Mouse (Mus musculus) erythroblast, embryonic 14.5 days (primary cell): Measurements from ENCODE around the gene Milr1. TPM values are rescaled to one million over a fixed set of nuclear protein-coding genes. Genes with fewer than 3 reads are reported as not detected.
"Not testable (repeated sequence)": the region's sequence is repeated elsewhere in the genome, so short reads cannot be mapped to it uniquely, and the experiment has no call there.

Experiments used
- H3K27me3 ChIP-seq: 2 replicates; pipeline ENCODE4 v1.6.1; 2012; ENCODE audit warnings: inconsistent platforms; ENCODE audit not compliant: control insufficient read depth
- H3K36me3 ChIP-seq: 2 replicates; pipeline ENCODE4 v1.6.1; 2012; ENCODE audit warnings: mild to moderate bottlenecking, inconsistent platforms; ENCODE audit not compliant: control insufficient read depth
- H3K4me1 ChIP-seq: 2 replicates; pipeline ENCODE4 v1.6.1; 2012; ENCODE audit warnings: inconsistent platforms; ENCODE audit not compliant: control insufficient read depth
- H3K4me3 ChIP-seq: replicated peaks from 2 replicates; pipeline ENCODE3; 2012; ENCODE audit warnings: moderate library complexity, mild to moderate bottlenecking, inconsistent platforms
- H3K9me3 ChIP-seq: 2 replicates; pipeline ENCODE4 v1.6.1; 2012; ENCODE audit warnings: low read length, inconsistent platforms, mixed read lengths; ENCODE audit not compliant: control insufficient read depth
- GATA1 ChIP-seq: IDR thresholded peaks from 2 replicates; pipeline ENCODE4 v1.6.1; 2012; ENCODE audit warnings: low read length, inconsistent platforms, mixed read lengths
- TAL1 ChIP-seq: IDR thresholded peaks from 3 replicates; pipeline ENCODE4 v1.6.1; 2012; ENCODE audit warnings: low read length, inconsistent platforms, mixed read lengths
- polyA plus RNA-seq: library from polyadenylated mRNA; stranded (reverse); fragments of >175 nt; gene quantifications from 2 replicates; pipeline ENCODE4 v1.2.3, GENCODE M21; 2012

Gene Milr1
- polyA plus RNA-seq, 1 experiment, result not detected

GRCm38 (mm10) chr11:106744949-106745348 lies 6.1 kb upstream of the Milr1 start:
- TF ChIP-seq GATA1, result no peak
- TF ChIP-seq TAL1, result no peak
- H3K4me1 ChIP-seq, result no peaks in the 10 kb centered on the region
- no peaks in the 10 kb centered on the region for H3K9me3 ChIP-seq
- H3K36me3 ChIP-seq, result no peaks in the 10 kb centered on the region
- no peak overlapping the region for H3K4me3 ChIP-seq
- no peaks in the 10 kb centered on the region; the same call in 1 of the 2 replicates for H3K27me3 ChIP-seq

GRCm38 (mm10) chr11:106749557-106750120 lies 1.4 kb upstream of the Milr1 start:
- H3K4me3 ChIP-seq, H3K36me3 ChIP-seq, H3K4me1 ChIP-seq, H3K9me3 ChIP-seq: not testable (repeated sequence)
- peaks cover 27% of the 10 kb centered on the region for H3K27me3 ChIP-seq

- Histone ChIP-seq H3K9me3 (no peaks in the 10 kb centered on the region), H3K27me3 (peaks cover 27% of the 10 kb centered on the region), H3K36me3 (no peaks in the 10 kb centered on the region), H3K4me3 (no peak within 1 kb of the TSS), H3K4me1 (peaks cover 5% of the 10 kb centered on the region)
- TF ChIP-seq GATA1 (no peak), TAL1 (no peak)
These were observed 790 bp upstream of the Milr1 start, which contains the start of gene Pecam1 for GRCm38 (mm10) chr11:106750121-106750751. Gene Pecam1 (minus strand): TSS chr11:106750628.

GRCm38 (mm10) chr11:106752103-106752502 lies 1.1 kb downstream of the Milr1 start:
- Histone ChIP-seq H3K4me1 (peaks cover 5% of the 10 kb centered on the region), H3K36me3 (no peaks in the 10 kb centered on the region), H3K27me3 (peaks cover 27% of the 10 kb centered on the region), H3K9me3 (no peaks in the 10 kb centered on the region), H3K4me3 (no peak overlapping the region)
- TF ChIP-seq GATA1 (no peak), TAL1 (no peak)

- H3K36me3 ChIP-seq, result no peaks in the 10 kb centered on the region
- H3K4me3 ChIP-seq, result no peak overlapping the region
- H3K9me3 ChIP-seq, result no peaks in the 10 kb centered on the region
- TF ChIP-seq TAL1 (no peak), GATA1 (no peak)
- peaks cover 27% of the 10 kb centered on the region for H3K27me3 ChIP-seq
- peaks cover 8% of the 10 kb centered on the region for H3K4me1 ChIP-seq
These were observed 2.3 kb downstream of the Milr1 start for GRCm38 (mm10) chr11:106753314-106753713.

- Histone ChIP-seq H3K36me3 (no peaks in the 10 kb centered on the region), H3K27me3 (peaks cover 21% of the 10 kb centered on the region), H3K4me1 (peaks cover 8% of the 10 kb centered on the region), H3K4me3 (no peak overlapping the region), H3K9me3 (no peaks in the 10 kb centered on the region)
- TF ChIP-seq TAL1, result no peak
- TF ChIP-seq GATA1, result no peak
These were observed 4.6 kb downstream of the Milr1 start for GRCm38 (mm10) chr11:106755583-106755982.

- Histone ChIP-seq H3K9me3 (no peaks in the 10 kb centered on the region), H3K27me3 (no peaks in the 10 kb centered on the region), H3K36me3 (no peaks in the 10 kb centered on the region), H3K4me3 (no peak overlapping the region), H3K4me1 (peaks cover 5% of the 10 kb centered on the region; the same call in 1 of the 2 replicates)
- no peak for TF ChIP-seq GATA1
- no peak for TF ChIP-seq TAL1
These were observed 8.0 kb downstream of the Milr1 start for GRCm38 (mm10) chr11:106759028-106759427.

GRCm38 (mm10) chr11:106760511-106760910 lies 9.5 kb downstream of the Milr1 start:
- H3K4me3 ChIP-seq, result no peak overlapping the region
- TF ChIP-seq GATA1 (no peak), TAL1 (no peak)
- peaks cover 5% of the 10 kb centered on the region; the same call in 1 of the 2 replicates for H3K4me1 ChIP-seq

GRCm38 (mm10) chr11:106762139-106762799 lies 11.2 kb downstream of the Milr1 start:
- Histone ChIP-seq H3K36me3 (peaks cover 21% of the 10 kb centered on the region), H3K9me3 (no peaks in the 10 kb centered on the region), H3K27me3 (no peaks in the 10 kb centered on the region), H3K4me1 (peaks cover 5% of the 10 kb centered on the region; the same call in 1 of the 2 replicates), H3K4me3 (no peak overlapping the region)
- no peak for TF ChIP-seq TAL1
- TF ChIP-seq GATA1, result no peak

More at GRCm38 (mm10) chr11:106760511-106760910, 9.5 kb downstream of the Milr1 start:
- no peaks in the 10 kb centered on the region for H3K9me3 ChIP-seq
- peaks cover 6% of the 10 kb centered on the region for H3K36me3 ChIP-seq
- no peaks in the 10 kb centered on the region for H3K27me3 ChIP-seq
